Mouse (Mus musculus) CD4-positive helper T cell, adult 2 months (primary cell): ENCODE data around the gene Mpp3.

Experiments used
- DNase-seq: peaks from one replicate; pipeline ENCODE4 v3.0.0-alpha.2; 2012; ENCODE audit warnings: low read depth, missing footprints, low spot score

The Mpp3 gene

DNA sequence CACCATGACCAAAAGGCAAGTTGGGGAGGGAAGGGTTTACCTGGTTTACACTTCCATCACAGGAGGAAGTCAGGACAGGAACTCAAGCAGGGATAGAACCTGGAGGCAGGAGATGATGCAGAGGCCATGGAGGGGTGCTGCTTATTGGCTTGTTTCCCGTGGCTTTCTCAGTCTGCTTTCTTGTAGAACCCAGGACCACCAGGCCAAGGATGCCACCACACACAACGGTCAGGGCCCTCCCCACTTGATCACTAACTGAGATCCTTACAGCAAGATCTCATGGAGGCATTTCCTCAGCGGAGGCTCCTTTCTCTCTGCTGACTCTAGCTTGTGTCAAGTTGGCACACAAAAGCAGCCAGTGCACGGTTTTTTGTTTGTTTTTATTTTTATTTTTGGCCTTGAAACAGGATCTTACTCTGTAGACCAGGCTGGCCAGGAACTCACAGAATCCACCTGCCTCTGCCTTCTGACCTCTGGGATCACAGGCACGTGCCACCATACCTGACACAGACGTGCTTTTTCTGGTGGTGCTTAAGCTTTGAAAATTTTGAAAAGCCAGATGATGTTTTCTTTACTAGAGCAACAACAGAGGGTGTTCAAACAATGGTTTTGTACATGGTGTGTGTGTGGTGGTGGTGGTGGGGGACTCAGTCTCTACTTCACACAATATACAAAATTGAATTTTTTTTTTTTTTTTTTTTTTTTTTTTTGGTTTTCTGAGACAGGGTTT is at the start of gene Mpp3:
TSS of gene Mpp3 (minus strand) at position 375 of the 730 bp plus-strand sequence.
- no peak for DNase-seq

DNA sequence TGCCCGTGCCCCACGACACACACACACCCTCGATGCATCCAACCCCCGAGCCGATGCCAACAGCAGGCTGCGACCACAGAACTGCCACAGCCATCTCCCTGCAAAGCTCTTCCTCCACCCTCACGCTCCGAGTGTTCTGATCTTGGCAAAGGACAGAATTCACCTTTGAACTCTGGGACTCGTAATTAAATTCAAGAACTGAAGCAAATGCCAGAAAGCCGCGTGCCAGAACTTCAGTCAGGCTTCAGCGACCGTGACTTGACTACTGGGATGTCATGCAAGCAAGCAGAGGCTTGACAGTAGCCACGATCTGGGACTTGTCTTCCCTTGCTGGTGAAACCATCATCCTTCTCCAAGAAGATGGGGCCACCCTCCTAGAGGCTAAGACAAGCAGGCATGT is 45.5 kb upstream of the Mpp3 start:
- DNase-seq, result no peak

DNA sequence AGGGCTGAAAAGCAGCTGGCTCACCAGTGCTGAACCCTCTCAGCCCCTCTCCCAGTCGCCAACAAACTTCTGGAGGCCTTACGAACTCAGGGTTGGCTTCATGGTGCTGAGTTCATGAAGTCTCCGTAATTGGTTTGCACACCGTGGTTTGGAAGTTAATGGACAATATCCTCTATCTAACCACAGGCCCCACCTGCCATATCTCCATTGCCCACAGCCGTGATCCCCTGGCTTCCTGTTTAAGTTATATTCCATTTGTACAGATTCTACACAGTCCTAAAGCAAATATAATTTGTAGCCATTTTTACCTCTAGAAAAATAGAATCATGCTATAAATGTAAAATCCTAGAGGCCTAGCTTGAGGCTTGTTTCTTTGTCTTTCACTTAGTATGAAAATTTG is 44.5 kb upstream of the Mpp3 start:
- DNase-seq, result no peak

DNA sequence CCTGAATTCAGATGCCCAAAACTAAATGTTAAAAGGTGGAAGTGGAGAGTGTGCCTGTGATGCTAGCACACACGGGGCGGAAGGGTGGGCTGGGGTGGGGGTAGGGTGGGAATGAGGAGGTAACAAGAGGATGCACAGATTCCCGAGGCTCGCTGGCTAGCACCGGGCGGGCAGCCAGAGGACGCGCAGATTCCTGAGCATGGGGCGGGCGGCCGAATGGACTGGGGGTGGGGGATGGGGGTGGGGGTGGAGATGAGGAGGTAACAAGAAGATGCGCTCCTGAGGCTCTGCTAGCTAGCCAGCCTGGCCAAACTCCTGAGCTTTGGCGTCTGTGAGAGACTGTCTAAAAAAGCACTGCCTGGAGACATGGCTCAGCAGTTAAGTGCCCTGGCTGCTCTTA is 42.2 kb upstream of the Mpp3 start:
- no peak for DNase-seq

DNA sequence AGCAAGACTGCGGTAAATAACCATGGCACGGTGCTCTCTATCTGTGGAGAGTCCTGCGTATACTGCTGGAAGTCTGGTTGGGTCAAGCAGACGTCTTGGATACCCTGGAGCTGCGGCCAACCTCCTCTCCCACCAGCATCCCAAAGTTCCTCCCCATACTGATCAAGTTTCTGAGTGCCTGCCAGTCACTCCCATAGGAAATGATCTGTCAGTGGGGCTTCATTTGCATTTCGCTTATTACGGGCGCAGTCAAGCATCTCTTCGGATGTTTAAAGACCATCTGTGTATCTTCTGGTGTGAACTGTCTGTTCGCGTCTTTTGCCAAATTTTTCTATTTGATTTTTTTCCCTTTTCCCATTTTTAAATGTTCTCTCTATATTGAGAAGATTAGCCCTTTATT is 41.4 kb upstream of the Mpp3 start:
- DNase-seq, result no peak

DNA sequence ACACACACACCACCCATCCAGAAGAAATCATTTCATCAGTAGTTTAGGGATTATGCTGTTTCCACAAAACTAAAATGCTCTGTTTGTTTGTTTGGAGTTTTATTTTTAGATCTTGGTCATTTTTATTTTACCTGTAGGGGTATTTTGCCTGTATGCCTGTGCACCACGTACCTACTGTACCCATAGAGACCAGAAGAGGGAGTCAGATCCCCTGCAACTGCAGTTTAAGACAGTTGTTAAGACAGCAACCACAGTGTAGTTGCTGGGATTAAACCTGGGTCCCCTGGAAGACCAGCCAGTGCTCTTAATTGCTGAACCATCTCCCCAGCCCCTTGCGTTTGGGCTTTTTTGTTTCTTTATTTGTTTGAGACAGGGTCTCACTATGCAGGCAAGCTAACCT is 40.7 kb upstream of the Mpp3 start:
- DNase-seq, result peak; percentile 27

DNA sequence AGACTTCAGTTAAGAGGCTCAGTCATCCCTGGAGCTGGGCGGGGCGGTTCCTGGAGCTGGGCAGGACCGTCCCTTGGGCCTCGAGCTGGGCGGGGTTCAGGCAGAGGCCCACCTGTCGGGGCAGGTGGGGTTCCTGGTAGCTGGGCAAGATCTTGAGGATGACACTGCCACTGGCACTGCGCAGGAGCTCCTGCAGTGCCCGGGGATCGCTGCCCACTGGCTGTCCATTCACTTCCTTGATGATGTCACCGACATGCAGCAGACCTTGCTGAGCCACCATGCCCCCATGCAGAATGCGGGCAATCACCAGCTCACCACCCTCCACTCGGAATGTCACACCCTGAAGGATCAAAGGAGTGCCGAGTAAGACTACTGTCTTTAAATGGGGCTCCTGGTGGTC is 34.8 kb upstream of the Mpp3 start:
- no peak for DNase-seq

DNA sequence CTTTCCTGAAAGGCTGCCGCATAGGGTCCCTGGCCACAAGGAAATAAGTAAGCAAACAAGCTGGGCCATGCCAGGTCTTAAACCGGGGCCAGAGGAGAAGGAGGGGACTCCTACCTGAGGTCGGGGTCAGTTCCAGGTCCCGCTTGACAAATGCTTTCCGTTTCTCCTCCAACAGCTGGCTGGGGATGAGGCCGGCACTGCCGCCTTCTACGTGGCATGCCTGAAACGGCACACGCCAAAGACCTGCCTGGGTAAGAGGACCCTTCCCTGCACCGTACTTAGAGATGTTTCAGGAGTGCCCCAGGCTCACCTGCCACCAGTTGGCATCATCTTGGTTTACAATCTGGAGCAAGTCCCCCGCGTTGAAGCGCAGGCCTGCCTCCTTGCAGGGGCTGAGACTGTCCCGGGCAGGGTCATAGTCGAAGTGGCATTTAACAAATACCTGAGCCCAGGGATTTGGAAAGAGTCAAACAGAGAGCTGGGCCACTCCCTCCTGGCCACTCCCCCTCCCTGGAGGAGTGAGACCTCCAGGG is 33.7 kb upstream of the Mpp3 start:
- no peak for DNase-seq

DNA sequence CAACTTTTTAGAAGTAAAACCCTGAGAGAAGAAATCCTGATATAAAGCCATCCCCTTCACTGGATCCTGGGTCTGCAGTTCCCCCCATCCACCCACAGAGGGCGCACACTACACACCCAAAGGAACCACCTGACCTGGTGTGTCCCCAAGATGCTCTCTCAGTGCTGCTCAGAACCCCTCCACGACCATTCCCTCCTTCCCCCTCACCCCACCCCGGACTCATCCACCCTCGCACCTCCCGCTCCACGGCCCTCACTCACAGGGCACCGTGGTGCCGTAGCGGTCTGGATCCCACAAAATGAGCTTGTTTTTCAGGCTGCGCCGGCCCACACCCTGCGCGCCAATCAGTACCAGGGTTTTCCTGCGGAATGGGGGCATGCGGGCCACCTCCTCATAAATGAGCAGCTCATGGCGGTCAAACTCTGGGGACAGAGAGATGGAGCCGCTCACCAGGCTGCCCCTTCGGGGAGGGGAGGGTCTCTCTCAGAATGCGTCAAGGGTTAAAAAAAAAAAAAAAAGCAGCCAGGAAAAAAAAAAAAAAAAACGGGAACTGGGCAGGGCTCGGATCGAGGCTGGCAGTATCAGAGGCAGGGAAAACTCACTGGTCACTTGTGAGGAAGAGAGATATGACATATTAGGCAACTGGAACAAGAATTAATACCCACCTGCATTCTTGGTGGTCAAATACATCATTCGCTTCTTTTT is 33.1 kb upstream of the Mpp3 start:
- peak; percentile 62 for DNase-seq

DNA sequence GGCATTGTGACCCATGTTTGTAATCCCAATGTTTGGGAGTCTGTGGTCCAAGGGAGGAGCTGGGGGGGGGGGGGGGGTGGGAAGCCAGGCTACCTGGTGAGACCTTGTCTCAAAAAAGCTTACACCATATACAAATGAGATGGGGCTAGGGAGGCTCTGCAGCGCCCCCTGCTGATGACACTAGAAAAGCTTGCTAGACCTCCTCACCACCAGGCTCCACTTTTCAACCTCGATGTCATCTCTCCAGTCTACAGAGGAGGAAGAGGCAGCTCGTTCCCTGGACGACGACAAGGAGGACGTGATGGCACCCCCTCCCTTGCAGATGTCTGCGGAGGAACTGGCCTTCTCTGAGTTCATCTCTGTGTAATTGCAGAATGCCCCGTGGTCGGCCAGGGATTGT is 25.6 kb upstream of the Mpp3 start:
- DNase-seq, result peak; percentile 28

DNA sequence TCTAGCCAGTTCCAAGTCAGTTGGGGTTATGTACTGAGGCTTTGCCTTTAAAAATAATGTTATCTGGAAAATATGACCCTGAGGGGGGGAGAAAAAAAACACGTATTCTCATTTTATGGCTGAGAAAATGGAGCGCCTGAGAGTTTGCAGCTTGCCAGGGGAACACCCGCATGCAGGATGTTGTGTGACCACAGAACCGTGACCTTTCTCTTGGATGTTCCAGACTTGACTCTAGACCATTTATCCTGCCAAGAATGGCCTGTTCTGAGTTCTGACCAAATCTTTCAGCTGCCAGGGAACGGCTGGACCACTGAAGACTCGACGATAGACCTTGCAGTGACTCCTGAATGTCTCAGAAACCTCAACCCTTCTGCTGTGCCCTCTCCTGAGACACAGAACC is 24.9 kb upstream of the Mpp3 start:
- DNase-seq, result no peak

DNA sequence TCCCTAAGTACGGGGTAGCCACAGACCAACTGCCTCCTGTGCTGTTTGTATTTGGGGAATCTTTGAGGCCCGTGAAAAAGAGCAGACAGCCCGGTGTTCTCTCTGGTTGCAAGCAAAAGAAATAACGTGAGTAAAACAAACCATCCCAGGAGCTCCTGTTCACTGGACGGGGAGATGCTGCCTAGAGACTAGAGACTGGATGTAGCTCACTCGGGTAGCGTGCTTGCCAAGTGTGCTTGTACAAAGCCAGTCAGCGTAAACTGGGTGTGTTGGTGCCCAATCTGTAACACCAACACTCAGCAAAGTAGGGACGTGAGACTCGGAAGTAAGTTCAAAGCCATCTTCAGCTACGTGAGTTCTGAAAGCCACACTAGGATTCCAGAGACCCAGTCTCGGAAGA is 24.4 kb upstream of the Mpp3 start:
- no peak for DNase-seq

DNA sequence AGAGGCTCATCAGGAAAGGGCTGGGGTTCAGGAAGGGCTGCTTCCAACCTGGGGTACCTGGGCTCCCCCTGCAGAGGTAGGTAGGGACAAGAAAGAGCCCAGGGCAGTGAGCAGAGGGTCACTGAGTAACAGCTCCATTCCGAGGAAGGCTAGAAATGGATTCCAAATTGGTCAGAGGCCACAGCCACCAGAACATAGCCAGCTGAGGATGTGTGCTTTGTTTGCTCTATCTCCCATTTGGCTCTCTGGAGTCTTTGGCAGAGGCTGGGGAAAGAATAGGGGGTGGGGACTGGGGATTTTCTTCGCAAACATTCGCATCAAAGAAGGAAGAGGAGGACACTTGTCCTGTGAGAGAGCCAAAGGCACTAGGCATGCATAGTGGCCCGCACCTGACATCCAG is 23.7 kb upstream of the Mpp3 start:
- DNase-seq, result no peak

DNA sequence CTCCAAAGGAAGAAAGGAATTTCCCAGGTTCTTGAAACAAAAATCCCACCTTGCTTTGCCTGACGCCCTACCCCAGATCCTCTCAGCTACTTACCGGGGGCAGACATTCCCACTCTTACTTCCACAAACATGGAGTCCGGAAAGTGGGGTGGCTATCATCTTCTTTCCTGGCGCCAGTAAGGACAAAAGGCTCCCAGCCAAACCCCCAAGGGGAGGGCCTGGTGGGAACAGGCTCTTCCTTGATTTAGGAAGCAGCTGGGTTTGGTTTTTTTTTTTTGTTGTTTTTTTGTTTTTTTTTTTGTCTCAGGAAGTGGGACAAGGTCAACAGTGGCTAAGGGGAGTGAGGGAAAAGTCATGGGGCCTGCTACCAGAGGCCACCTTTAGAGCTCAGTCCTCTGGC is 23.3 kb upstream of the Mpp3 start:
- no peak for DNase-seq

DNA sequence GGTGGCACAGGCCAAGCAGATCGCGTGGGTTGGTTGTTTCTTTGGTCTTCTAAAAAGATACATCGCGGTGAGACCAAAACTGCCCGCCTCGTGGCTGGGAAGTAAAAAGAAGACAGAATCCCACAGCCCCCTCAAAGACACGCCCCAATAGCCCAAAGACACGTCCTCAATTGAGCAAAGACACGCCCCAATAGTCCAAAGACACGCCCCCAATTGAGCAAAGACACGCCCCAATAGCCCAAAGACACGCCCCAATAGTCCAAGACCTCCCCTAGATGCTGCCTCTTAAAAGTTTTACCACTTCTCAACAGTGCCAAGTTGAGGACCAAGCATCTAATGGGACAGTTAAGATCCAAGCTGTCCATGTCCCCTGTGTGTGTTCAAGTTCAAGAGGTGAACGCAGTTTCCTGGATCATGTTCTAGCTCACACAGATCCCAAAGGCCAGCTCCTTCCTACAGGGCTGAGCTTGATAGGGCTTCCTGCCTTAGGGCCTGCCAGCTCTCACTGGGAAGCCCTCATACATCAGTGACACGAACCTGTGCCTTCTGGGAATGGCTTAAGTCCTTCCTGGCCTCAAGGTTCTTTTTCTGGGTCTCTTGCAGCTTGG is 21.7 kb upstream of the Mpp3 start:
- no peak for DNase-seq

DNA sequence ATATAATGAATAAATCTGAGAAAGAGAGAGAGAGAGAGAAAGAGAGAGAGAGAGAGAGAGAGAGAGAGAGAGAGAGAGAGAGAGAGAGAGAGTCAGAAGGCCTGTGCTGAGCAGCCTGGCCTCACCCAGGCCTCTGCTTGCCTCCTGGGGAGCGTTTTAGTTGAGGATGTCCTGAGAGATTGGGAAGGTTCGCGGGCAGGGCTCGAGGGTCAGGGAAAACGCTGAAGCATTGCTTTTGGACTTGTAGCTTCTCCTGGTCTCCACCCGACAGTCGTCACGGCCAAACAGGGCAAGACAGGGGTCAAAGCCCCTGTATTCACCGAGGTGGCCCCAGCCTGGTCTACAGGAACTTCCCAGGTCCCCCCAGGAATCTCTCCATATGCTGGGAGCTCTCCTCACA is 18.3 kb upstream of the Mpp3 start:
- no peak for DNase-seq

DNA sequence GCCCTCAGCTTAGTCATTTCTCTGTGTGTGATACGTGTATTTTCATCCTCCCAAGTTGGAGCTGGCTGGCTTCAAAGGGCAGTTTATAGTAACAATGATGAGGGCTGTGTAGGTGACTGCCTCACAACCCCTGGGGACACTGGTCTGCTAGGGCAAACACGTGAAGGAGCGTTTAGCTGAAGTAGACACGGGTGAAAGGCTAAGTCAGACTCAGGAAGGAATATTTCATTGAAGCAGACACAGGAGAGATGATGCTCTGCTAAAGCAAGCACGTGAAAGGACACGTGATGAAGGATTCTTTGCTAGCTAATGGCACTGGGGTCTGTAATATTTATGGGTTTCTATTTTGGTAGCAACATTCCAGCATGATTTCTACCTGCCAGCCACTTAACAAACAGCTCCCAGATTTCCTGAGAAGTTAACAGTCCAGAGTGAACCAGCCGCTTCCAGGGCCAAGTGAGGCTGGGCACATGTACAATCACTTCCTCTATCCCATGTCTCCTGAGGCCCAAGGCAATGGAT is 16.5 kb upstream of the Mpp3 start:
- no peak for DNase-seq

DNA sequence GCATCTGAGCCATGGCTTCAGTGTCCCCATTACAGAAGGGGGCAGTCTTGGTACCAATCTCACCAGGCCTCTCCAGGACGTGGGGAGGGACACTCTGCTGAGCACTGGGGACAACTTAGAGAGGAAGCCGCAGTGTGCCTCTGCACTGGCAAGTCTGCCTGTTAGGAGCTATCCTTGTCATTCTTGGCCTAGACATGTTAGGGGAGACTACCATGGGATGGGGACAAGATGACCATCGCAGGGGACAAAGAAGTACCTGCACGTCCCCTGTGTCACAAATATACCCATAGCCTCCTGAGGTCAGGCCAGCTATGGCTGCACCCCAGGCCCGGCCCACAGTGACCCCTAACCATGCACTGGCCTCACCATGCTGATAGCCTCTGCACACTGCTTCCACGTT is 15.1 kb upstream of the Mpp3 start:
- no peak for DNase-seq

DNA sequence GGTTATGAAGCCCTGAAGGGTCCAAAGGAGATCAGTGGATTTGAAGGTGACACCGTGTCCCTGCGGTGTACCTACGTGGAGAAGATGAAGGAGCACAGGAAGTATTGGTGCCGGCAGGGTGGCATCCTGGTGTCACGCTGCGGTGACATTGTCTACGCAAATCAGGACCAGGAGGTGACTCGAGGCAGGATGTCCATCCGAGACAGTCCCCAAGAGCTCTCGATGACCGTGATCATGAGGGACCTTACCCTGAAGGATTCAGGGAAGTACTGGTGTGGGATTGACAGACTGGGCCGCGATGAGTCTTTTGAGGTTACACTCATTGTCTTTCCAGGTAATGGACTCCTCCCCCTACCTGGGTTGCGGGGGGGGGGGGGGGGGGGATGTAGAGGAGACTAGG is 14.7 kb upstream of the Mpp3 start:
- DNase-seq, result no peak

DNA sequence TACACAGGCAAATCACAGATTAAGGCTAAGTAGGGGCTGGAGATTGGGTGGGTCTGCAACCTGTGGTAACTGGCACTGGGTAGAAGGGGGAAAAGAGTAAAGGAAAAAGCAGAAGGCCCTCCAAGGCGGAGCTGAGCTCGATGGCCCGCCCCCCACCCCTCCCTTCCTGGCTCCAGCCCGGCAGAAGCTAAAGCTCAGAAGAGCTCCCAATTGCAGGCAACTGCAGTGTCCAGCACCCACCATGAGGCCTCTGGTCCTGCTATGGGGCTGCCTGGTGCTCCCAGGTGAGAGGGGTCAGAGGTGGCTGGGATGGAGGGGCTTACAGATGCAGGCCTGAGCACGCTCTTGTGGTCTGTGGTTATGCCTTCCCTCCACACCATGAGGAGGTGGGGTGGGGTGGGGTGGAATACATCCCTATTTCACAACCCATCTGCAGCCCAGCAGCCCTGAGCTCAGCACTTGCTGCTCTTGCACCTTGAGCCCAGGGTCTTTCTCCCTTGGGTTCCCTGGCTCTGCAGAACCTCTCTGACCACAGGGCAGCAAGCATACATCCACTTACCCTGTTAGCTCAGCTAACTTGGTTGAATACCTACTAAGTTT is 13.2 kb upstream of the Mpp3 start, which contains the start of gene Cd300lg:
TSS of gene Cd300lg (plus strand) at position 160 of the 600 bp plus-strand sequence.
- DNase-seq, result no peak

DNA sequence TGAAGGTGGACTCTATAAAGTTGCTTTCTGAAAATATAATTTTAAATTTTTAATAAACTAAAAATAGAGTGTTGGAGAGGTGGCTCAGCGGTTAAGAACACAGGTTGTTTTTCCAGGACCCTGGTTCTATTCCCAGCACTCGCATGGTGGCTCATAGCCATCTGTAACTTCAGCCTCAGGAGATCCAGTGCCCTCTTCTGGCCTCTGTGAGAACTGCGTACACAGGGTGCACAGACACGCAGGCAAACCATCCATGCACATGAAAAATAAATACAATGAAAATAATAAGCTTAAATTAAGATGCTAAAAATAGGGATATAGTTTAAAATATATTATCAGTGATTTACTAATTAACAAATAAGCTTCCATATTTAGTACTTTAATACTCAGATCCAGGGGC is 12.4 kb upstream of the Mpp3 start:
- DNase-seq, result no peak

DNA sequence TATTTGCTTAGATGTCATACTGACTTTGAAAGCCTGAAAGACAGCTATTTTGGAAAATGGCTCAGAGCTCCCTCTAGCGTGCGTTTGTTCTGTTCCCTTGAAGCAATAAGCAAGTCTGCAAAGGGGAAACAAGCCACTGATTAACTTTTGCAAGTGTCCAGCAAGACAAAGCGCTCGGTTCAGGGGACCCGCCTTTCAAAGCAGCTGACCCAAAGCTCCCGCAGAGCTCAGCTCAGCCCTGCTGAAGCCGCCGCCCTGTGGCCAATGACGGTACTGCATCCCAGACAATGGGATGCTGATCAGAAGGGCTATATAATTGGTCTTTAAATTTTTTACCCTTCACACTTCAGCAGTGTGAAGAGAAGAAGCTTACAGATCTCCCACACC is 11.9 kb upstream of the Mpp3 start:
- DNase-seq, result peak; percentile 55
